Mouse (Mus musculus): ENCODE results near the gene Gadd45a. TPM values are rescaled to one million over a fixed set of nuclear protein-coding genes. Genes with fewer than 3 reads are reported as not detected.

Gene Gadd45a
- polyA plus RNA-seq, 1 experiment from 2014 or later, result 15.1 TPM

- no peaks in the 10 kb centered on the region for H3K36me3 ChIP-seq (ENCODE audit: control insufficient read depth, insufficient read depth, low read length)
- H3K9ac ChIP-seq (ENCODE audit: low read depth, low read length), result no peak overlapping the region
- no peak overlapping the region for H3K27ac ChIP-seq (ENCODE audit: low read length)
- no peak for ATAC-seq
- H3K4me2 ChIP-seq (ENCODE audit: low read length), result no peak overlapping the region
- H3K27me3 ChIP-seq (ENCODE audit: control insufficient read depth, insufficient read depth, low read depth, low read length), result no peaks in the 10 kb centered on the region
- no peak overlapping the region for H3K4me3 ChIP-seq (ENCODE audit: low read depth, low read length)
- no peaks in the 10 kb centered on the region for H3K9me3 ChIP-seq (replicated peaks; ENCODE audit: control insufficient read depth, low read length, poor library complexity, severe bottlenecking)
- H3K4me1 ChIP-seq (ENCODE audit: control insufficient read depth, insufficient read depth, low read length), result no peaks in the 10 kb centered on the region
- 83% methylated on average over 12 of the region's 12 CpGs for WGBS
Measured at GRCm38 (mm10) chr6:66986063-66986462, 51.2 kb downstream of the Gadd45a start.

- Histone ChIP-seq H3K36me3 (ENCODE audit: control insufficient read depth, insufficient read depth, low read length) (no peaks in the 10 kb centered on the region), H3K4me2 (ENCODE audit: low read length) (no peak overlapping the region), H3K27me3 (ENCODE audit: control insufficient read depth, insufficient read depth, low read depth, low read length) (no peaks in the 10 kb centered on the region), H3K4me1 (ENCODE audit: control insufficient read depth, insufficient read depth, low read length) (no peaks in the 10 kb centered on the region), H3K9ac (ENCODE audit: low read depth, low read length) (no peak overlapping the region), H3K9me3 (replicated peaks; ENCODE audit: control insufficient read depth, low read length, poor library complexity, severe bottlenecking) (no peaks in the 10 kb centered on the region), H3K27ac (ENCODE audit: low read length) (no peak overlapping the region), H3K4me3 (ENCODE audit: low read depth, low read length) (no peak overlapping the region)
- whole genome bisulfite sequencing, result 81% methylated on average over 7 of the region's 7 CpGs
- no peak for ATAC-seq
Measured at GRCm38 (mm10) chr6:66985500-66985899, 51.8 kb downstream of the Gadd45a start.

Other genes with a start within 250 kb of the Gadd45a start
- gene Vmn1r39, start 226.8 kb downstream of the Gadd45a start, polyA plus RNA-seq (2015; fragmentation: Nextera tagmentation; extraction: Ambion mirVana), result not detected in 2 replicates
- 34.5 and 43.1 TPM in 2 replicates for gene Gng12, start 141.1 kb downstream of the Gadd45a start, polyA plus RNA-seq (2015; fragmentation: Nextera tagmentation; extraction: Ambion mirVana)
- gene Serbp1, start 200.7 kb upstream of the Gadd45a start, polyA plus RNA-seq (2015; fragmentation: Nextera tagmentation; extraction: Ambion mirVana), result 270 and 283 TPM in 2 replicates